Mouse (Mus musculus) gastrocnemius, postnatal 10 days (tissue): ENCODE results near the gene Mab21l2. TPM values are rescaled to one million over a fixed set of nuclear protein-coding genes. Genes with fewer than 3 reads are reported as not detected.

Experiments
- DNase-seq: peaks from one replicate; pipeline ENCODE4 v3.0.0; 2021; ENCODE audit warnings: mixed read lengths
- total RNA-seq, 2 experiments: library from RNA; stranded (reverse); gene quantifications; 2 replicates each; pipeline ENCODE4 v1.2.3; 2021

Mab21l2 gene
- total RNA-seq, 2 experiments from 2014 or later = 0.47 to 0.84 TPM

DNA sequence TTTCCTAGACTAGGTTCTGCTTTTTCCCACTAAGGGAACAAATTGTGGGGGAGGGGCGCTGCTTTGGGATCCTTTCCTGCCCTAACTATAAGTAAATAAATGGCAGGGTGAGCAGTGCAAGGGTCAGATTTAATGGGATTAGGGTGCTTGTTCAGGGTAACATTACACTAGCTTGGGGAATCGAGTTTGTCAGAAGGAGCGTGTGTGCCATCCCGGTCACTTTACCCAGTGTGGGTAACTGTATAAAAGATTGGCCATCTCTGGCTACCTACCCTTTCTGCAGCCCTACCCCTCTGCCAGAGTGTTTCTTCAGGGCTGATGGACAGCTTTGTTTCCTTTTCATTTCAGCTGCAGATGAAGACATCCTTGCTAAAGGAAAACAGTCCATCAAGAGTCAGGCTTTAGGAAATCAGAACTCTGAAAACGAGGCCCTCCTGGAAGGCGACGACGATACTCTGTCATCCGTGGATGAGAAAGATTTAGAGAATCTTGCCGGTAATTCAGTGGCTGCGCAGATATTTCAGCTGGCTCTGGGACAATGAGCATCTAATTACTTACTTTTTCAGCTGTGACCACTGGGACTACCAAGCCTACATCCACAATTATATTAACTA is 8.8 kb downstream of the Mab21l2 start:
- DNase-seq = no peak

- DNase-seq = no peak
Measured at GRCm38 (mm10) chr3:86538645-86539554, 9.5 kb downstream of the Mab21l2 start.

DNA sequence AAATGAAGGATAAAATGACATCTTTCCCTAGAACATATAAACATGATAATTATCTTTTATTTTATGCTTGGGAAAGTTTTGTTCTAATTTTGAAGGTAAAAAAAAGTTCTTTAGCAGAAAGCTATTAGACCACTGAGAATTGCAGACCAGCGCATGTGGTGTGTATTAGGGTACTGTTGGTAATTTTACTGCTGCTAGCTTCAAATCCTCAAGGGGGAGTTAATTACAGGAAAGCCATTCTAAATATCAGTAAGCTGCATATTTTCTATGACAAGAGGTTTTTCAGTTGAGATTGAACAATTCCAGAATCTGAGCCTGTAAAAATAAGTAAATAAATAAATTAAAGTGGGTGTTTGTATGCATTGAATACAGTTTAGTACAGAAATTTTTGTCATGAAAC is 11.7 kb downstream of the Mab21l2 start:
- DNase-seq = no peak

DNA sequence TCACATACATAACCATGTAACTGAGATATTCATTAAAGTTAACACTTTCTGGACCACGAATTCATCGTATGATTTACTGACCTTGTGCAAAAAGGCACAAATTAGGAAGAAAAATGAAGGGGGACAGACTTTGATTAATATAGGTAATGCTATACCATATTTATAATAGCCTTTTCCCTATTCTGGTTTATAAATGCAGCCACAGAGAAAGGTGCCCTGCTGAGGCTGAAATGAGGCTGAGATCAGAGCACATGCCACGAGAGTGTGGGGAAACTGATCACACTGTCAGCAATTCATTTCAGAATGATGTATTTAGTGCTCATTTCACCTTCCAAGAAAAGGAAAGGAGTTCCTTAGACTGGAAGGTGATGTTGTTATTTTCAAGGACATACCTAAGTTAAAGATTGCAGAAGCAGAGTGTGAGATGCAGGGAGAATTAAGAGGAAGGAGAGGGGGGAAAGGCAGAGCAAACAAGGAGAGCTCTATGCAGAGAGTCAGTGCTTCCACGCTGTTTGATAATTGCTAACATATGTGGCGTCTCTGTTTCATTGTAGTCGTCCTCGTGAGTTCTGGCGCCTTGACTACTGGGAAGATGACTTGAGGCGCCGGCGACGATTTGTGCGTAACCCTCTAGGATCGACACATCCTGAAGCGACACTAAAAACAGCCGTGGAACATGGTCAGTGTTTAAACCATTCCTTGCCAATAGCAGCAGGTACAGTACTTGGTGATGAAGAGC is 16.7 kb downstream of the Mab21l2 start:
- DNase-seq = no peak

GRCm38 (mm10) chr3:86522880-86523505 is 25.4 kb downstream of the Mab21l2 start:
- DNase-seq = no peak

DNA sequence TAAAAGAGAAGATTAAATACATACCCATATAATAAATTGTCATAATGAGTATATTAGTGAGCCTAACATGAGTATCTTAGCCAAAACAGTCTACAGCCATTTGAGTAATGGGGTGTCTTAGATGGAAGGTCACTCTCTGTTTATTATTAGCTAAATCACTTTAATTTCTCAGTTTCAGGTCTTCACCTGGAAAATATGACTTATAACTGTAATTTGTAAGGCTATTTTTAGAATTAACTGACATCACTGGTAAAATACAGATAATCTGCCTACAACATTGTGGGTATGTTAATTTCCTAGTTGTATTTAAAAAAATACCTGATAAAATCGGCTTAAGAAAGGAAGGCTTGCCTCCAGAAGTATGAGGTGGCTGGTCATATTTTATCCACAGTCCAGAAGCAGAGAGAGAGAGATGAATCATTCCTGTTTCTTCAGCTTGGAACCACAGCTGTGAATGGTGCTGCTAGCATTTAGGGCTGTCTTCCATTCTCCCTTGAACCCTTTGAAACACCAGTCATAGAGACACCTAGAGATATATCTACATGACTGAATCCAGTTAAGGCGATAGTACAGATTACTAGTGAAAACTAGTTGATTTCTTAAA is 29.8 kb downstream of the Mab21l2 start:
- no peak for DNase-seq

DNA sequence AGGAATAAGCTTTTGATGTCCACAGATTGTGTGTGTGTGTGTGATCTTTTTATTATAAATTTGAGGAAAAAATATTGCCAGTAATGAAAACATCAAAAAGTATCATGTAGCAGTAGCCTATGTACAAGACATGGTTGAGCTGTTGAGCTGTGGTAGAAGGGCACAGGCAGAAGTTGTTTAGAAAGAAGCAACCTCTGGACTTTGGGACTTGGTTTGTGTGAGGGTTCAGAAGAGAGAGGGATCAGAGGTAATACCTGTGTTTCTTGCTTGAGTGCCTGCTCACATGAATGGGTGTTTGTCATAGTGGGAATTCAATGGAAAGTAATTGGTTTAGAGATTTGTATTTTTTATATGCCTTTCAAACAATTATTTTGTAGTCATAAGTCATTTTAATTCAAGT is 47.8 kb downstream of the Mab21l2 start:
- DNase-seq = no peak
